Mouse (Mus musculus): ENCODE measurements around the gene Cyp2a4.
"Not testable (repeated sequence)": the region's sequence is repeated elsewhere in the genome, so short reads cannot be mapped to it uniquely, and the experiment has no call there.

DNA sequence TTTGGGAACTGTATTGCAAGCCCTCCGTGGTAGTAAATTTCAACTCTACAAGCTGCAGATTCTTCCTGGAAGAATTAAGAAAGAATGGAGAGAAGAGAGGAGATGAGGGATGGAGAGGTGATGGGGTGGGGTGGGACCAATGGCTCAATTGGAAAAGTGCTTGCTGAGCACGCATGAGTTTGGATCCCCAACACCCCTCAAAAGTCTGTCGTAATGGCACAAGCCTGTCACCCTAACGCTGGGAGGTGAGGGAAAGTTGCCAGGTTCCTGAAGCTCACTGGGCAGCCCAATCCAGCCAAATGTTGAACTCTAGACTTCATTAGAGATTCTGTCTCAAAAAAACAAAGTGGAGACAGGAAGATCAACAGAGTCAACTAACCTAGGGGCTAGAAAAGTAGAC, 8.8 kb downstream of the Cyp2a4 start:
- not testable (repeated sequence) for TF ChIP-seq HCFC1 (IDR thresholded peaks at IDR 0.05; ENCODE audit: borderline replicate concordance, insufficient read depth, low read length); CHD2 (IDR thresholded peaks at IDR 0.05; ENCODE audit: low read depth, low read length)
